Mouse (Mus musculus) ovary, postnatal 36 days (tissue): ENCODE measurements at regions not wholly inside any gene's neighbourhood (a gene's known extent, or its start where the extent isn't known, plus 50 kb on each side); places are given as distances from the start of the nearest gene placed in this dataset.

Experiments
- DNase-seq: peaks from one replicate; pipeline ENCODE4 v3.0.0; 2022; ENCODE audit warnings: low spot score, mixed read lengths

DNA sequence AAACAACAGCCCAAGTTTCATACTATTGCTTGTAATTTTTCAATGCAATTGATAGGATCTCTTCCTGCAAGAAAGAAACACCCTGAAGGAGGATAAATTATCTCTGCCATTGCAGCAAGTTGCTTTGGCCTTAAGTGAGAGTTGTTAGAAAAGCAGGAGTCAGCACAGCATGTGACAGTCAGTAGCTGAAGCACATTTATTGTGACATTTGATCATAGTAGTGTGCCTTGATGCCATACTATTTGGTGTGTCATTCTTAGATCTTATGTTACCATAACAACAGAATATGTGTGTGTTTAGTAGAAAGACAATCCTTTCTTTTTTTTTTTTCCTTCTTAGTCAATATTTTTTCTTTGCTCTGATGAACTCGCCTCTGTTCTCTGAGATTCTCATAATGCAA, 115.5 kb upstream of the Tusc1 start:
- no peak for DNase-seq

DNA sequence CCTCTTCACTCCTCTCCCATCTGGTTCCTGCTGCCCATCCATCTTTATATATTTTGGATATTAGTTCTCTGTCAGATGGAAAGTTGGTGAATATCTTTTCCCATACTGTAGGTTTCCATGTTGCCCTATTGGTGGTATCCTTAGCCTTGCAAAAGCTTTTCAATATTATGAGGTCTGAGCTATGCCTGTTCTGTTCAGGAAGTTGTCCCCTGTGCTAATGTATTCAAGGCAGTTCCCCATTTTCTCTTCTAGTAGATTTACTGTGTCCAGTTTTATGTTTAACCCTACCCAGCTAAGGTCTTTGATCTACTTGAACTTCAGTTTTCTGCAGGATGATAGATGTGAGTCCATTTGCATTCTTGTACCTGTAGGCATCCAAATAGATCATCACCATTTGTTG, 109.4 kb upstream of the Tusc1 start:
- DNase-seq = no peak

DNA sequence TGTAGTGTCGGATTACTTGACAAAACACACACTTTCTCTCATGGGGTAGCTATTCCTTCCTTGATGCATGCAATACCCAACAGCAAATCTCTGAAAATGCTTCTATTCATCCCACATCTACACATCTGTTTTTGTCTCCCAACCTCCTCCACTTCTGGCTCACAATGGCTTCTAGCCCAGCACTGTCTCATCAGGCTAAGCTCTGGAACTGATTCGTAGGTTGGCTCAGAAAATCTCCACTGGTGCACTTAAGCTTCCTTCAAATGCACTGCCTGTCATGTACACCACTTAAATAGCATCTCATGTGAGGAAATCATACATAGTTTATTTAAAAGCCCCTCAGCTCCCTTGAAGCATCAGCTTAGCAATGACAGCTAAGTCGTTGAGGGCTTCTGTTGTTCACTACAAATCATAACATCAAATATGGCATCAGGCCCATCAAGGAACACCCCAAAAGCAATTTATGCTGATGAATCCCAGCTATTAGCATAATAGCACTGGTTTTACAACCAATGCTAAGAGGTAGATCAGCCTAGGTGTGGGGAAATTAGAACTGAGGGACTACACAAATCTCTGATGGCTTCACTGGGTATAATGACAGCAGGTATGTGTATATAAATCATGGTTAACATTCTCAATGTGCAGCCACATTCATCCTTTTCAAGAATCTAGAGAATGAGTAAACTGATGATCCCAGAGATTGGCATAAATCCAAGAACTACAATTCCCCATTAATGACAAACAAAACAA, 103.5 kb upstream of the Tusc1 start:
- DNase-seq = no peak

DNA sequence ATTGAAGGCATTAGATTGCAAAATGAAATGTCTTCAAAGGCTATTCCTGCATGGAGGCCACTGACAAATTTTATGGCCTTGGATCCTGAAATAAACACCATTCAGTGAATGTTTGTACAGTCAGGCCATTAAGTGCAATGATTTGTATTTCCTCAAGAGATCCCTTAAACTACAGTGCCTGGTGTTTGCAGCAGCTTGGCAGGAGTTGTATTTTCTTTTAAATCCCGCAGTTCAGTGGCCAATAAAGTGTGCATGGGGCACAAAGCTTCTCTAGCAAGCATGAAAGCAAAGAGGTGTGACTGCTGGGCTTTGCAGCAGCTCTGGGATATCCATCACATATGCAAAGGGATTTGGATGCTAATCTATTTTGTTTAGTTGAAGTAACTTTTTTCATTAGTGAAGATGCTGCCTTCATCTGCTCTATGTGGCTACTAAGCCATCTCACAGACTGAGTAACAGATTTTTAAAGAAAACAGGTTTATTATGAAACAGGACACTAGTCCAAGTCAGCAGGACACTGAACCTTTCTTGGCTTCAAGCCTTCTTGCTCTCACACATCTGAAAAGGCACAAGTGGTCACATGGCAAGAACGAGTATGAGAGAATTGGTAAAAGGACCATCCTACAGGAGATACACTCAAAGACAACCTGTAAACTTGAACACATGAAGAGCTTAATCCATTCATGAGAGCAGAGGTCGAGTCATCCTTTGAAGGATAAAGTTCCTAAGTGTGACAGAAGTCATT, 102.2 kb upstream of the Tusc1 start:
- DNase-seq = no peak

DNA sequence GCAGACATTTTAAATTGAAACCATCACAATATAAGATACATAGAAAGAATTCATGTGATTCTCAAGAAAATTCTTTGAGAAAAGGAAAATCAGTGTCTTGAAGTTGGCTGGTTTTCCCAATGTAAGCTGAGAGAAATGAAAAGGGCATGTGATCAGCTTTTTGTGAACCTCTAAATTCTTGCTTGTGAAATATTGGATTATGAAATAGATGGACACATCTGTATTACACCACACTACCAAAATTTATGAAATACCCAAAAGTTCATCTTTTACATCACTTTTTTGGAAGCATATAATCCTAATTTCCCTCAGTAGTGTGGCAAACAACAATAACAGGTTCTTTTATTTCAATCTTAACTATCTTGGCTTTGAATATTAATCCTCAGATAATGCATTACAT, 77.4 kb upstream of the Tusc1 start:
- no peak for DNase-seq

DNA sequence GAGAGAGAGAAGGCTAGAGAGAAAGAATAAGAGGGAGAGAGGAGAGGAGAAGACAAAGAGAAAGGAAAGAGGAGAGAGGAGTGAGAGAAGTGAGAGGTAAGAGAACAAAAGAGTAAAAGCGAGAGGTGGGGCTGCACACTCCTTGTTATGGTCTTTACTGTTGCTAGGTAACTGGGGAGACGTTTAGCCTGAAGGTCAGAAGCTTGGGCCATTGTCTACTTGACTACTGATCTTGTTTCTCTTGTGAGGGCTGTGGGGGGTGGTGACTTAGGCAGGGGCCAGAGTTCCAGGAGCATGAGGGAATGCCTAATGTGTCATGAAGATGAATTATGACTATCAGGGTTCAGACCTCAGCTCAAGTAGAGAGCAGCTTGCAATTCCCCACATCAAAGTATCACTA, 71.6 kb upstream of the Tusc1 start:
- DNase-seq = no peak

DNA sequence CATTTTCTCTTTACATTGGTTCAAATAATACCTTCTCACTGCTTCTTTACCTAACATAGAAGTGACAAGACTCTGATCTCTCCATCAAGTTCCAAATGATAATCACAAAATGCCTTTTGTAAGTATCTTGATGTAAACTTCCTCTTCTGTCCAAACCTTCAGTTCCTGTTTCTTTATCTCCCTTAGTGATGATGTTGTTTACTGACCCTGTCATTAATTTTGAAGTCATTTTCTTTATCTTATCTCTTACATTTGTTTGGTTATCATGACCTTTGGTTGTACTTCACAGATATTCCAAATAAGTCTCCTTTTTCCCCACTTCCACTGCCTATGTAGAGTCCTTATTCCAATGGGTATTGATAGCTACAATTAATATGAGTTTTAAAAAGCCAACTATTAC, 65.3 kb upstream of the Tusc1 start:
- no peak for DNase-seq
